Mouse (Mus musculus) megakaryocyte, embryonic 14.5 days (primary cell): ENCODE results near the gene Pfdn6. TPM values are rescaled to one million over a fixed set of nuclear protein-coding genes. Genes with fewer than 3 reads are reported as not detected.

ENCODE experiments used
- H3K27me3 ChIP-seq: replicated peaks from 2 replicates; pipeline ENCODE3; 2012; ENCODE audit warnings: inconsistent platforms
- H3K36me3 ChIP-seq: replicated peaks from 2 replicates; pipeline ENCODE3; 2012; ENCODE audit warnings: low read length, inconsistent platforms, mixed read lengths
- H3K4me1 ChIP-seq: 2 replicates; pipeline ENCODE4 v1.6.1; 2012; ENCODE audit warnings: inconsistent platforms
- H3K4me3 ChIP-seq: replicated peaks from 2 replicates; pipeline ENCODE3; 2012; ENCODE audit warnings: moderate library complexity, mild to moderate bottlenecking, inconsistent platforms
- H3K9me3 ChIP-seq: 2 replicates; pipeline ENCODE4 v1.6.1; 2012; ENCODE audit warnings: inconsistent platforms
- FLI1 ChIP-seq: IDR thresholded peaks from 2 replicates; pipeline ENCODE4 v1.6.1; 2012; ENCODE audit warnings: low read length, inconsistent platforms, mixed read lengths
- GATA1 ChIP-seq: IDR thresholded peaks from 3 replicates; pipeline ENCODE4 v1.6.1; 2012; ENCODE audit warnings: mixed read lengths, low read length, inconsistent platforms, borderline replicate concordance
- polyA plus RNA-seq: library from polyadenylated mRNA; stranded (reverse); fragments of >175 nt; gene quantifications from 2 replicates; pipeline ENCODE4 v1.2.3, GENCODE M21; 2012; ENCODE audit warnings: low replicate concordance; ENCODE audit not compliant: insufficient read depth

Pfdn6 gene
- polyA plus RNA-seq, 1 experiment = 269 TPM

DNA sequence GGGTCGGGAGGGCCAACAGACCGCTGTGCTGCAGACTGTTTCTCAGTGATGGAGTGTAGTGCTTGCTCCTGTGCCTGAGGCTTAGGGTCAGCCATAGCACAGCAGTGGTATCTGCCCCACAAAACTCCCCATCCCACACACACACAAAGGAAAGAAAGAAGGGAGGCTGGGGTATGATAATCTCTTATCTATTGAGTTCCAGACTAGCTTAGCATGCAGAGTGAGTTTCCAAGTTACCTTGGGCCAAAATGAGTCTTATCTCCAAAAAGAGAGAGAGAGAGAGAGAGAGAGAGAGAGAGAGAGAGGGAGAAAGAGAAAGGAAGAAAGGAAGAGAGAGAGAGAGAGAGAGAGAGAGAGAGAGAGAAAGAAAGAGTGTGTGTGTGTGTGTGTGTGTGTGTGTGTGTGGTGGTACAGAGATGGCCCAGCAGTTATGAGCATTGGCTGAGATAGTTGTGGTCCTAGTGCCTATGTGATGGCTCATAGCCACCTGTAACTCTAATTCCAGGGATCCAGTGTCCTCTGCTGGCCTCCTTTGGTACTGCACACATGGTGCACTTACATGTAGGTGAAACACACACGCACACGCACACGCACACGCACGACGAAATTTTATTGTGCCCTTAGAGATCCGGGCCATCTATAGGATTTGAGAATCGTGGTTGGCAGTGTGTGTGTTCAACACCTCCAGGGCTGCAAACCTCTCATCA, 15.4 kb downstream of the Pfdn6 start:
- Histone ChIP-seq H3K4me3 (no peak overlapping the region), H3K9me3 (no peaks in the 10 kb centered on the region), H3K36me3 (peaks cover 76% of the 10 kb centered on the region), H3K27me3 (no peaks in the 10 kb centered on the region), H3K4me1 (peaks cover 60% of the 10 kb centered on the region)
- TF ChIP-seq FLI1 (no peak), GATA1 (no peak)

DNA sequence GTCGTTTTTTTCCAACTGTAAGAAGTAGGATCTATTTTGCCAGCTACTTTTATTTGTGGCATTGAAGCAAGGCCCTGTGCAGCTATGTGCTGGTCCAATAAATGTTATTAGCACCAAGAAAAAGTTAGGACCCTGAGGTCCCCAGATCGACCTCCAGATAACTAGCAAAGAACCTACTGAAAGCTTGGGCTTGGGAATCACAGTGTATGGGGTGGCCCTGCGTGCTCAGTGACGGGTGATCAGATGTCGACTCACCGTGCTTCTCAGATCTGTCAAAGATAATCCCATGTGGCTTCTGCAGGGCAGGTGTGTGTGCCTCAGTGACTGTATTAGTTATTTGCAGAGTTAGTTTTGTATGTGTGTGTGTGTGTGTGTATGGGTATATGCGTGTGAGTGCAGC, 18.8 kb downstream of the Pfdn6 start:
- Histone ChIP-seq H3K4me3 (peak overlapping the region; percentile 93), H3K9me3 (0 out of 2 replicates have a peak, but pooled peaks cover 5% of the 10 kb centered on the region), H3K4me1 (peaks cover 70% of the 10 kb centered on the region), H3K27me3 (no peaks in the 10 kb centered on the region), H3K36me3 (peaks cover 73% of the 10 kb centered on the region)
- TF ChIP-seq GATA1 = no peak
- TF ChIP-seq FLI1 = no peak

DNA sequence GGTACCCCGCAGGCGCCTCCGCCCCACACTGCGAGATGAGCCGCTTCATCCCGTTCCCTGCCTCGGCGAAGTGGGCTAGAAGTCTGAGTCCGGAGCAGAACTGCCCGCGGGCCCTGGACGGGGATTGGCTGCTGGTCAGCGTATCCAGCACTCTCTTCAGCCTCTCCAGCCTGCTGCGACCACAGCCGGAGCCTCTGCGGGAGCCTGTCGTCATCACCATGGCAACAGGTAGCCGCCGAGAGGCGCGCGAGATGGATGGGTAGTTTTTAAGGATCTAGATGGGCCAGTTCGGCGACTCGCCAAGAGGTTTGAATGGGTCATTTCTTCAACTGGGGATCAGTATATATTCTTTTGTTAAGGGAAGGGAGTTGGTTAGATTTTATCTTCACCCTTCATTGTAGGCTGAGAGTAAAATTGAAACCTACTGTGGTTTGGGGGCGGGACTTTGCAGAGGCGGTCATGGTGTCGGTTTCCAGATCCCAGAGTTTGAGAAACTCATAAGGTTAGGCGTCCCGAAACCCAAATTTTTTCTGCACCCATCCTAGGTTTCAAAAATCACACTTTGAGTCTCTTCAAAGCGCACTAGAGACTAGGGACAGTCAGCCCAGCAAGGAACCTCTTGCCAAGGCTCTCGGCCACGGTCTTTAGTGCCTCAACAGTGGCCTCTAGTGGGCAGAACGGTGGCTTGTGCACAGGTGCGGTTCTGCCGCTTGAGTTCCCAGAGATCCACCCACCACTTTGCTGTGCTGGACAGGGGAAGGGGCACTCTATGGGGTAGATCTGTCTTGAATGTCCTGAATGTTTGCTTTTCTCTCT, 19.7 kb downstream of the Pfdn6 start:
- TF ChIP-seq GATA1 (no peak), FLI1 (no peak)
- Histone ChIP-seq H3K4me1 (peaks cover 65% of the 10 kb centered on the region), H3K36me3 (peaks cover 65% of the 10 kb centered on the region), H3K4me3 (peak overlapping the region; percentile 93), H3K27me3 (no peaks in the 10 kb centered on the region), H3K9me3 (0 out of 2 replicates have a peak, but pooled peaks cover 5% of the 10 kb centered on the region)

DNA sequence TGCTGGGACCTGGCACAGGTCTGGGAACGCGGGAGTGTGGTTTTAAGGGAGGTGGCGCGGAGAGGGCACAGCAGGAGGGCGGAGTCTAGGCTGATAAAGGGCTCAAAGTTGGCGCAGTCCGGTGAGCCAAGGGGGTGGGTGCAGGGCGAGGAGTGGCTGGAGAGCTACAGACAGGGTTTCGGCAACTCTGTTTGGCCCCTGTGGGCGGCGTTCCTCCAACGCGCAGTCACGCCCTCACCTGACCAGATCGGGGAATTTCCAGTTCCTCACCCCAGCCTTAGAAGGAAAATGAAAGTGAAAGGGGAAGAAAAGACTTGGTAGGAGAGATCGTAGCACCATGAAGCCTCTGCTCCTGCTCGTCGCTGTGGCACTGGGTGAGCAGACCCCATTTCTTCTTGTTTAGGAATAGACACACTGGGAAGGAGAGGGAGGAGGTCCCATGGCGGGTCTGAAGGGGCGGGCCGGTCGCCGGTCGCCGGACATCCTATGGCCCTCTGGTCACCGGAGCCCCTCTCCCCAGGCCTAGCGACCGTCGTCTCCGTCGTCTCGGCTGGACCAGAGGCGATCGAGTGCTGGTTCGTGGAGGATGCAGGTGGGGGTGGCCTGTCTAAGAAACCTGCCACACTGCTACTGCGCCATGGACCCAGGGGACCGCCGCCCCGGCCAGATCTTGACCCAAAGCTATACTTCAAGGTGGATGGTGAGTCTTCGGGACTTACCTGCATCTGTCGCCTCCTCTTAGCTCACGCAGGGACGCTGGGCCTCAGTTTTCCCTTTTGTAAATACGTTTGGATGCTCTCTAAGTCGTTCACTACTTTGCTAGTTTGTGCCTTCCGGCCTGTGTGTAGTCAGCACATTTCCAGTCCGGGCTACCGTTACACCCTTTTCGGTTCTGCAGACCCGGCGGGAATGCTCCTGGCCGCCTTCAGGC, 20.5 kb downstream of the Pfdn6 start:
- Histone ChIP-seq H3K4me3 (peak overlapping the region; percentile 93), H3K9me3 (0 out of 2 replicates have a peak, but pooled peaks cover 5% of the 10 kb centered on the region), H3K4me1 (peaks cover 69% of the 10 kb centered on the region), H3K36me3 (peaks cover 63% of the 10 kb centered on the region), H3K27me3 (no peaks in the 10 kb centered on the region)
- no peak for TF ChIP-seq FLI1
- TF ChIP-seq GATA1 = no peak

DNA sequence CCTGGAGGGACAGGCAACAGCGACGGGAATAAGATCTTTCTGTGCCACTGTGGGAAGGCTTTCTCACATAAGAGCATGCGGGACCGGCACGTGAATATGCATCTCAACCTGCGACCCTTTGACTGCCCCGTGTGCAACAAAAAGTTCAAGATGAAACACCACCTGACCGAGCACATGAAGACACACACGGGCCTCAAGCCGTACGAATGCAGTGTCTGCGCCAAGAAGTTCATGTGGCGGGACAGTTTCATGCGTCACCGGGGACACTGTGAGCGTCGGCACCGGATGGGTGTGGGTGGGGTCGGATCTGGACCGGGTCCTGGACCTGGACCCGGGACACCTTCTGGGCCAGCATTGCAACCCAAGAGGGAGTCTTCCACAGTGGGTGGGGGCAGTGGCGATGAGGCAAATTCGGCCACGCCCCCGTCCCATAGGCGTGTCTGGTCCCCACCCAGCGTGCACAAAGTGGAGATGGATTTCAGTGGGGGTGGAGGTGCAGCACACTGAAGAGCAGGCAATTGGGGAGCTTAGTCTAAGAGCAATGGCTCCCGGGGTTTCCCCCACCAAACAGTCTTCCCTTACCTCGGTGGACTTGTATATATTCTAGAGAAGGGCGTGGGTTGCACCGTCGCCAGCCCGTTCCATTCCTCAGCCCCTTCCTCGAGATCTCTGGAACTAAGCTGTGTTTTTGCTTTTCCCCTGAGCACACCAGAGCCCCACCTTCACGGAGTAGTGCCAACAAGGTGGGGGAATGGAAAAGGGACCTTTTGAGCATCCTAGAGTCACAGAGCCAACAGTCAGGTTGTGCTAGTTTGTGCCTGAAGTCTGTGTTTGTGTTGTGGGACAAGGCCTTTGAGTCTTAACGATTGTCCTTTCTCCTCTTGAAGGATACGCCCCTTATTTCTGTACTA, 21.6 kb downstream of the Pfdn6 start:
- 0 out of 2 replicates have a peak, but pooled peaks cover 5% of the 10 kb centered on the region for H3K9me3 ChIP-seq
- no peaks in the 10 kb centered on the region for H3K27me3 ChIP-seq
- peaks cover 64% of the 10 kb centered on the region for H3K36me3 ChIP-seq
- H3K4me1 ChIP-seq = peaks cover 72% of the 10 kb centered on the region
- H3K4me3 ChIP-seq = peak overlapping the region; percentile 93
- no peak for TF ChIP-seq GATA1
- no peak for TF ChIP-seq FLI1

DNA sequence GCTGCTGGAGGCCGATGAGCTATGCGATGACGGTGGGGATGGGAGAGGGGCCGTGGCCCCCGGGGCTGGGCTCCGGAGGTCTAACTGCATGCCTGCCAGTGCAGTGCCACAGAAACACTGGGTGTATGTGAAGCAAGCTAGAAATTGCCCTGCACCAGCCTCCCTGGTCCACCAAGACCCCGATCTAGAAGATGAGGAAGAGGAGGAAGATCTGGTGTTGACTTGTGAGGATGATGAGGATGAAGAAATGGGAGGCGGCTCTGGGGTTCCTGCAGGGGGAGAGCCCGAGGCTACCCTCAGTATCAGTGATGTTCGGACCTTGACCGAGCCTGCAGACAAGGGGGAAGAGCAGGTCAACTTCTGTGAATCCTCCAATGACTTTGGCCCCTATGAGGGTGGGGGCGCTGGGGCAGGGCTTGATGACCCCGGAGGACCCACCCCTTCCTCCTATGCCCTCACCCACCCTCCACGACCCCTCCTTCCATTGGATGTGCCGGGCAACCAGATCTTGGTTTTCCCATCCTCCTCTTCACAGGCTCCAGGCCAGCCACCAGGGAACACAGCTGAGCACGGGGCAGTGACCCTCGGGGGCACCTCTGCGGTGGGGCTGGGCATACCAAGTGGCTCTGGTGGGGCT, 22.4 kb downstream of the Pfdn6 start:
- peak overlapping the region; percentile 93 for H3K4me3 ChIP-seq
- TF ChIP-seq FLI1 (no peak), GATA1 (no peak)
- 0 out of 2 replicates have a peak, but pooled peaks cover 5% of the 10 kb centered on the region for H3K9me3 ChIP-seq
- H3K4me1 ChIP-seq = peaks cover 77% of the 10 kb centered on the region
- no peaks in the 10 kb centered on the region for H3K27me3 ChIP-seq
- peaks cover 65% of the 10 kb centered on the region for H3K36me3 ChIP-seq

DNA sequence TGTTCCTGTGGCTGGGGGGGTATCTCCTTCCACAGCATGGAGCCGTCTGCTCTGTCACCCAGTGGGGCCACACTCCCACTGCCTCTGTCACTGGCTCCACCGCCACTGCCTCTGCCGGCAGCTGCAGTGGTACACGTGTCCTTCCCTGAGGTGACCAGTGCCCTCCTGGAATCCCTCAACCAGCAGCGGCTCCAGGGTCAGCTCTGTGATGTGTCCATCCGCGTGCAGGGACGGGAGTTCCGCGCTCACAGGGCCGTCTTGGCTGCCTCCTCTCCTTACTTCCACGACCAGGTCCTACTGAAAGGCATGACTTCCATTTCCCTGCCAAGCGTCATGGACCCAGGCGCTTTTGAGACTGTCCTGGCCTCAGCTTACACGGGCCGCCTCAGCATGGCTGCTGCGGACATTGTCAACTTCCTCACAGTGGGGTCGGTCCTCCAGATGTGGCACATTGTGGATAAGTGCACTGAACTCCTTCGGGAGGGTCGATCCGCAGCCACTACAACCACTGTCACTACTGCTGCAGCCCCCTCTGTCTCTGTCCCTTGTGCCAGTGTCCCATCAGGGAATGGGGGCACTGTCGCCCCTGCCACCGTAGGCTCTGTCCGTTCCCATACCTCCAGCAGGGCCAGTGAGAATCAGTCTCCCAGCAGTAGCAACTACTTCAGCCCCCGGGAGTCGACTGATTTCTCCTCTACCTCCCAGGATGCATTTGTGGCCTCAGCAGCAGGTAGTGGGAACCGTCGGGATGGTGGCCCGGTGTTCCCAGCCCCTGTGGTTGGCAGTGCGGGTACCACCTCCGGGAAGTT, 23.1 kb downstream of the Pfdn6 start:
- Histone ChIP-seq H3K4me3 (peak overlapping the region; percentile 93), H3K36me3 (peaks cover 65% of the 10 kb centered on the region), H3K9me3 (0 out of 2 replicates have a peak, but pooled peaks cover 5% of the 10 kb centered on the region), H3K4me1 (peaks cover 77% of the 10 kb centered on the region), H3K27me3 (no peaks in the 10 kb centered on the region)
- TF ChIP-seq GATA1 (no peak), FLI1 (no peak)
